Mouse (Mus musculus) heart, postnatal 10 days (tissue): ENCODE data around the gene Tiam1. TPM values are rescaled to one million over a fixed set of nuclear protein-coding genes. Genes with fewer than 3 reads are reported as not detected.
A peak's percentile ranks its signal among the peaks of the same experiment; 100 is the strongest.

ENCODE experiments used
- DNase-seq, 2 experiments: peaks; one replicate each; pipeline ENCODE4 v3.0.0; 2021
- intact Hi-C: fragments of 180-260 bp; cut with DNase I; formaldehyde crosslinking; loops from one replicate; pipeline ENCODE4 v1.15.1; 2025
- total RNA-seq, 2 experiments: library from RNA; stranded (reverse); gene quantifications; 2 replicates each; pipeline ENCODE4 v1.2.3; 2021

Gene Tiam1
- total RNA-seq, 2 experiments from 2014 or later, result 11.4 to 12.0 TPM

GRCm38 (mm10) chr16:90069197-90069596 lies 74.4 kb downstream of the Tiam1 start:
- intact Hi-C loops, result no loop called here
- DNase-seq, result no peak

GRCm38 (mm10) chr16:90052905-90053519 lies 90.6 kb downstream of the Tiam1 start:
- intact Hi-C loops, result no loop called here
- no peak for DNase-seq

GRCm38 (mm10) chr16:90052409-90052808 lies 91.2 kb downstream of the Tiam1 start:
- intact Hi-C loops, result no loop called here
- DNase-seq, result no peak

- intact Hi-C loops, result no loop called here
- no peak for DNase-seq
These were observed 92.5 kb downstream of the Tiam1 start for GRCm38 (mm10) chr16:90051051-90051450.

GRCm38 (mm10) chr16:90047841-90048240 lies 95.7 kb downstream of the Tiam1 start:
- no peak for DNase-seq
- intact Hi-C loops, result no loop called here

GRCm38 (mm10) chr16:90046494-90047158 lies 96.9 kb downstream of the Tiam1 start:
- intact Hi-C loops, result no loop called here
- peak; percentile 48 to 51 for DNase-seq

GRCm38 (mm10) chr16:90045611-90046010 lies 98.0 kb downstream of the Tiam1 start:
- no peak for DNase-seq
- intact Hi-C loops, result no loop called here

- intact Hi-C loops, result no loop called here
- peak in 1 of 2 experiments; percentile 17 for DNase-seq
These were observed 99.4 kb downstream of the Tiam1 start for GRCm38 (mm10) chr16:90044004-90044754.

- intact Hi-C loops, result no loop called here
- no peak for DNase-seq
These were observed 100.7 kb downstream of the Tiam1 start for GRCm38 (mm10) chr16:90042874-90043273.

- intact Hi-C loops, result no loop called here
- DNase-seq, result no peak
These were observed 101.2 kb downstream of the Tiam1 start for GRCm38 (mm10) chr16:90042386-90042785.

GRCm38 (mm10) chr16:90040771-90041364 lies 102.7 kb downstream of the Tiam1 start:
- DNase-seq, result peak in 1 of 2 experiments; percentile 23
- intact Hi-C loops, result no loop called here

GRCm38 (mm10) chr16:90035595-90036110 lies 107.9 kb downstream of the Tiam1 start:
- intact Hi-C loops, result no loop called here
- no peak for DNase-seq

GRCm38 (mm10) chr16:90030355-90030754 lies 113.2 kb downstream of the Tiam1 start:
- intact Hi-C loops, result no loop called here
- DNase-seq, result no peak

- no peak for DNase-seq
- intact Hi-C loops, result no loop called here
These were observed 115.7 kb downstream of the Tiam1 start for GRCm38 (mm10) chr16:90027886-90028285.

- intact Hi-C loops, result no loop called here
These were observed 117.9 kb downstream of the Tiam1 start for GRCm38 (mm10) chr16:90025526-90026172.

GRCm38 (mm10) chr16:90023665-90024010 lies 119.9 kb downstream of the Tiam1 start:
- DNase-seq, result no peak
- intact Hi-C loops, result no loop called here

More at GRCm38 (mm10) chr16:90025526-90026172, 117.9 kb downstream of the Tiam1 start:
- no peak for DNase-seq

GRCm38 (mm10) chr16:90022932-90023664 lies 120.5 kb downstream of the Tiam1 start:
- DNase-seq, result no peak
- intact Hi-C loops, result no loop called here

- intact Hi-C loops, result no loop called here
- DNase-seq, result no peak
These were observed 127.5 kb downstream of the Tiam1 start for GRCm38 (mm10) chr16:90016046-90016445.

- intact Hi-C loops, result loop anchor here (5.0 kb wide), 1 partner anchor 68 kb away; no protein-coding TSS in a partner anchor
- DNase-seq, result peak; percentile 34 to 49
These were observed 129.0 kb downstream of the Tiam1 start for GRCm38 (mm10) chr16:90014596-90014995.
